Mouse (Mus musculus) neural tube, embryonic 14.5 days (tissue): ENCODE measurements around the gene Cysrt1. TPM values are rescaled to one million over a fixed set of nuclear protein-coding genes. Genes with fewer than 3 reads are reported as not detected.

Experiments used
- ATAC-seq: fragments of 200-750 bp; cut with Nextera tagmentation; 2 replicates; pipeline ENCODE4 v1.8.0; 2017; ENCODE audit warnings: low read depth, mild to moderate bottlenecking, moderate TSS enrichment, moderate library complexity
- H3K27ac ChIP-seq: fragments of 300-500 bp; sonication (generic); 2 replicates; pipeline ENCODE4 v1.5.1; 2014; ENCODE audit warnings: low read depth, mild to moderate bottlenecking, control low read depth, low read length, moderate library complexity, mixed read lengths
- H3K27me3 ChIP-seq: fragments of 300-500 bp; sonication (generic); 2 replicates; pipeline ENCODE4 v1.6.1; 2014; ENCODE audit warnings: low read length; ENCODE audit not compliant: control insufficient read depth, insufficient read depth
- H3K36me3 ChIP-seq: fragments of 300-500 bp; sonication (generic); 2 replicates; pipeline ENCODE4 v1.6.1; 2014; ENCODE audit warnings: low read length, mixed read lengths; ENCODE audit not compliant: control insufficient read depth, insufficient read depth
- H3K4me1 ChIP-seq: fragments of 300-500 bp; sonication (generic); 2 replicates; pipeline ENCODE4 v1.6.1; 2014; ENCODE audit warnings: low read length; ENCODE audit not compliant: control insufficient read depth, insufficient read depth
- H3K4me2 ChIP-seq: fragments of 300-500 bp; sonication (generic); 2 replicates; pipeline ENCODE4 v1.6.1; 2014; ENCODE audit warnings: mild to moderate bottlenecking, low read depth, low read length, control low read depth
- H3K4me3 ChIP-seq: fragments of 300-500 bp; sonication (generic); 2 replicates; pipeline ENCODE4 v1.5.1; 2014; ENCODE audit warnings: low read depth, low read length, control low read depth, mixed read lengths
- H3K9ac ChIP-seq: fragments of 300-500 bp; sonication (generic); replicated peaks from 2 replicates; pipeline ENCODE4 v1.6.1; 2014; ENCODE audit warnings: low read depth, mild to moderate bottlenecking, control low read depth, low read length, mixed read lengths
- H3K9me3 ChIP-seq: fragments of 300-500 bp; sonication (generic); 2 replicates; pipeline ENCODE4 v1.6.1; 2016; ENCODE audit warnings: low read length; ENCODE audit not compliant: control insufficient read depth
- WGBS: fragments of 180-500 bp; shearing (Covaris S2); extraction: QIAGEN DNeasy Blood & Tissue Kit; methylation state at CpG from one replicate; pipeline ENCODE4 v1.1.7; 2014; 5-methylcytosine and 5-hydroxymethylcytosine counted together
- polyA plus RNA-seq: library from polyadenylated mRNA; unstranded; fragments of >200 nt; fragmentation: Nextera tagmentation; extraction: Ambion mirVana; gene quantifications from 2 replicates; pipeline ENCODE4 v1.2.1, GENCODE M21; 2014

Gene Cysrt1
- polyA plus RNA-seq, 1 experiment from 2014 or later, result 0.33 TPM

DNA sequence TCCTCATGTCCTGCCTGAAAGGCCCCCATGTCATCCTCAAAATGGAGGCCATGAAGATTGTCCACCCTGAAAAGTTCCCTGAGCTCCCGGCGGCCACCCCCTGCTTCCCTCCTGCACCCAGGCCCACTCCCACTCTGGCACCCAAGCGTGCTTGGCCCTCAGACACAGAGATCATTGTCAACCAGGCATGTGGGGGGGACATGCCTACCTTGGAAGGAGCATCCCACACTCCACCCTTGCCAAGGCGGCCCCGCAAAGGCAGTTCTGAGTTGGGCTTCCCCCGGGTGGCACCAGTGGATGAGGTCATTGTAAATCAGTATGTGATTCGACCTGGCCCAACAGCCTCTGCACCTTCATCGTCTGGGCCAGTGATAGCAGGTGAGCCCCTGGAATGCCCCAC is 1.1 kb upstream of the Cysrt1 start:
- Histone ChIP-seq H3K4me1 (peaks cover 5% of the 10 kb centered on the region; the same call in 1 of the 2 replicates), H3K9ac (peak overlapping the region; percentile 78), H3K4me2 (peak overlapping the region; percentile 81), H3K36me3 (peaks cover 7% of the 10 kb centered on the region; the same call in 1 of the 2 replicates), H3K9me3 (no peaks in the 10 kb centered on the region), H3K4me3 (peak overlapping the region; percentile 69), H3K27me3 (no peaks in the 10 kb centered on the region), H3K27ac (no peak overlapping the region)
- ATAC-seq, result no peak
- WGBS, result 84% methylated on average over 8 of the region's 8 CpGs

DNA sequence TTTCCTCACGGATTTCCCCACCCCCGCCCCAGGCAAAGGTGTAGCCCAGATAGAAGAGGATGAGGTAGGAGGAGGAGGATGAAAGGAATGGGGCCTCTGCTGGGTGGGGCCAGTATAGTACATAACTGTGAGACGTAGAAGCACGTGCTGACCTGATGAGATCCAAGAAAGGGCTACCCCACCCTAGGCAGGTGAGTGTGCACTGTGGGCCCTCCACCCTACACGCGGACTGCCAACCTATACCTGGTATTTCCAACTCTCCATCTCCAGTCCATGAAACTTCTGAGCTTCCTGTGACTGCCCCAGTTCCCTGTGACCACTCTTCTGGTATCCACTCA is 845 bp downstream of the Cysrt1 start:
- Histone ChIP-seq H3K27me3 (no peaks in the 10 kb centered on the region), H3K9ac (peak overlapping the region; percentile 78), H3K4me1 (peaks cover 5% of the 10 kb centered on the region; the same call in 1 of the 2 replicates), H3K9me3 (no peaks in the 10 kb centered on the region), H3K4me3 (peak overlapping the region; percentile 69), H3K27ac (peak overlapping the region; percentile 40; the same call in 1 of the 2 replicates), H3K36me3 (peaks cover 3% of the 10 kb centered on the region; the same call in 1 of the 2 replicates), H3K4me2 (peak overlapping the region; percentile 81)
- WGBS, result 17% methylated on average over 6 of the region's 6 CpGs
- peak; percentile 7 for ATAC-seq

GRCm38 (mm10) chr2:25240723-25241437 is 1.4 kb downstream of the Cysrt1 start:
- H3K4me1 ChIP-seq, result peaks cover 5% of the 10 kb centered on the region; the same call in 1 of the 2 replicates
- no peaks in the 10 kb centered on the region for H3K27me3 ChIP-seq
- H3K4me2 ChIP-seq, result peak overlapping the region; percentile 81
- peak; percentile 81 for ATAC-seq
- H3K36me3 ChIP-seq, result peaks cover 3% of the 10 kb centered on the region; the same call in 1 of the 2 replicates
- H3K9ac ChIP-seq, result peak overlapping the region; percentile 78
- 2% methylated on average over 29 of the region's 29 CpGs for WGBS
- H3K27ac ChIP-seq, result peak overlapping the region; percentile 40; the same call in 1 of the 2 replicates
- H3K4me3 ChIP-seq, result peak overlapping the region; percentile 69
- no peaks in the 10 kb centered on the region for H3K9me3 ChIP-seq

DNA sequence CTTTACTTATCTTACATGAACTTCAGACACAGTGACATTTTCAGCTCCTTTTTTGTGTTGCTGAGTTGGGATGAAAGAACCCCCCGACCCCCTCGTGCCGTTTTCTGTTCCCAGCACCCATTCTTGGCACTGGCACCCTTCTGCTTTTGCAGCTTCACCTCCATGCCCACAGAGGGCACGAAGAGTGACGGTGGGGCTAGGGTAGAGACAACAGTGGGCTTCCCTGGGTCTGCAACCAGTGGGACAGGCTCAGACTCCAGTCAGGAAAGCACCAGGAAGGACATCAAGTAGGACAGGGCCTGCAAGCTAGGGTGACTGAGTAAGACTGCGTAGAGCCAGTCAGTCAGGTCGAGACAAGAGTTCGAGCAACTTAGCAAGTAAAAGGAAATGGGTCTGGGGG is 1.9 kb downstream of the Cysrt1 start:
- no peaks in the 10 kb centered on the region for H3K27me3 ChIP-seq
- no peaks in the 10 kb centered on the region for H3K9me3 ChIP-seq
- peaks cover 2% of the 10 kb centered on the region; the same call in 1 of the 2 replicates for H3K36me3 ChIP-seq
- 51% methylated on average over 8 of the region's 8 CpGs for WGBS
- peak overlapping the region; percentile 81; the same call in 1 of the 2 replicates for H3K4me2 ChIP-seq
- H3K4me3 ChIP-seq, result peak overlapping the region; percentile 69
- peaks cover 5% of the 10 kb centered on the region; the same call in 1 of the 2 replicates for H3K4me1 ChIP-seq
- H3K27ac ChIP-seq, result peak overlapping the region; percentile 24; the same call in 1 of the 2 replicates
- no peak overlapping the region for H3K9ac ChIP-seq
- peak; percentile 23; the same call in 1 of the 2 replicates for ATAC-seq

DNA sequence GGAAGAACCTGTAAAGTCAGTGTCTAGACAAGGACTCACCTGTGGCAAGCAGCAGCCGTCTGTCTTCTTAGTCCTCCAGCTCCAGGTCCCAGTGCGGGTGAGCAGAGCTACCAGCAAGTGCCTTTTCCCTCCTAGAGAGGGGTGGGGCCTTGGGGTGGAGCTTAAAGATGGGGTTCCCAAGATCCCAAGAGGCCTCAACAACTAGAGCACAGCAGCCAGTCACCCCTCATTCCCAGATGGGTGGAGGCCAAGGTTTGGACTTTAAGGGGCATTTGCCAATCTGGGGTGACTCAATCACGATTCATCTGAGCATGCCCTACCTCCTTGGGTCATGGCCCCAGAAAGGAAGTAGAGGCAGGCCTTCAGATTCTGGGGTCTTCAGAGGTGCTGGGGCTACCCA is 2.5 kb downstream of the Cysrt1 start:
- Histone ChIP-seq H3K9ac (no peak overlapping the region), H3K36me3 (no peaks in the 10 kb centered on the region), H3K27me3 (no peaks in the 10 kb centered on the region), H3K27ac (no peak overlapping the region), H3K4me3 (no peak overlapping the region), H3K4me2 (no peak overlapping the region), H3K9me3 (no peaks in the 10 kb centered on the region), H3K4me1 (peaks cover 5% of the 10 kb centered on the region; the same call in 1 of the 2 replicates)
- WGBS, result 91% methylated on average over 3 of the region's 3 CpGs
- no peak for ATAC-seq

DNA sequence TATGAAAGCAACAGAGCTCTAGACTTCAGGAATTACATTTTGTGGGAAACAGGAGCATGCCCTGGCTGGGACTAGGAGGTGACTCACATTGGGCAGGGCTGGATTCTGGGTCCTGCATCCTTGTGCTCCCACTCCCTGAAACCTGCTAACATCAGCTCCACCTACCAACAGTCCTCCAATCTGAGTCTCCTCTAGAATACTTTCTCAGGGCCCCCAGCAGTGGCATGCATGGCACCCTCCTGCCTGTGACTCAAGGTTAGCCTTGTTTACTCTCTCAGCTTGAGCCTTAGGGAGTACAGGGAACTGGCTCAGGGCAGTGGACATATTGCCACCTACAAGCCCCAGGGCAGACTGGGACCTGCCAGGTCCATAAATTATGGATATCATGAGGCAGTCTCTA is 4.1 kb downstream of the Cysrt1 start:
- no peaks in the 10 kb centered on the region for H3K27me3 ChIP-seq
- H3K9ac ChIP-seq, result no peak overlapping the region
- no peaks in the 10 kb centered on the region for H3K9me3 ChIP-seq
- H3K36me3 ChIP-seq, result no peaks in the 10 kb centered on the region
- H3K4me3 ChIP-seq, result no peak overlapping the region
- ATAC-seq, result no peak
- H3K4me1 ChIP-seq, result peaks cover 5% of the 10 kb centered on the region; the same call in 1 of the 2 replicates
- no peak overlapping the region for H3K27ac ChIP-seq
- H3K4me2 ChIP-seq, result no peak overlapping the region

GRCm38 (mm10) chr2:25237522-25237921 is 4.7 kb downstream of the Cysrt1 start:
- 76% methylated on average over 4 of the region's 4 CpGs for WGBS
- Histone ChIP-seq H3K4me3 (no peak overlapping the region), H3K4me2 (no peak overlapping the region), H3K4me1 (peaks cover 5% of the 10 kb centered on the region; the same call in 1 of the 2 replicates), H3K9me3 (no peaks in the 10 kb centered on the region), H3K27me3 (no peaks in the 10 kb centered on the region), H3K27ac (no peak overlapping the region), H3K9ac (no peak overlapping the region), H3K36me3 (no peaks in the 10 kb centered on the region)
- ATAC-seq, result no peak

DNA sequence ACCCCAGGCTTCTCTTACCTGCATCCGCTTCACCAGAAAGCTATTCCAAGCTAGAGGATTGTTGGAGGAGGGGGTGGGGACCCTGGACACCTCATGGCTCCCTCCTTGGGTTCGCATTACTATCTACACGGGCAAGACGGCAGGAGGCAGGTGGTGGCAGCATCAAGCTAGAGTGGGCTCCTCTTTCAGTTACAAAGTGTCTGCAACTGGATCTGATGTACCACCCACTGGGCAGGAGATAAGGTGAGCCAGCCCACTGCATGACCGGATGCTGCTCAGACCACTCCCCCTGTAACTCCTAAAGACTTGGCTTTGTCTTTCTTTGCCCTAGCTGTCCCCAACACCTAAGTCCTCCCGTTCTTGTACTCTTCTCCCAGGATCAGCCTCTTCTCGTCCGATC is 5.6 kb downstream of the Cysrt1 start, which contains the start of gene Rnf224:
Gene Rnf224, minus strand, starts transcription at position 174 of the 400 bp plus-strand sequence.
- no peak for ATAC-seq
- H3K36me3 ChIP-seq, result no peaks in the 10 kb centered on the region
- H3K4me3 ChIP-seq, result no peak within 1 kb of the TSS
- no peaks in the 10 kb centered on the region for H3K9me3 ChIP-seq
- 40% methylated on average over 8 of the region's 8 CpGs for WGBS
- no peaks in the 10 kb centered on the region for H3K27me3 ChIP-seq
- no peak within 1 kb of the TSS for H3K4me2 ChIP-seq
- H3K4me1 ChIP-seq, result peaks cover 4% of the 10 kb centered on the region; the same call in 1 of the 2 replicates
- H3K27ac ChIP-seq, result no peak within 1 kb of the TSS
- no peak within 1 kb of the TSS for H3K9ac ChIP-seq

- Histone ChIP-seq H3K27ac (no peak overlapping the region), H3K27me3 (no peaks in the 10 kb centered on the region), H3K4me3 (no peak overlapping the region), H3K36me3 (no peaks in the 10 kb centered on the region), H3K4me2 (no peak overlapping the region), H3K9me3 (no peaks in the 10 kb centered on the region), H3K4me1 (no peaks in the 10 kb centered on the region), H3K9ac (no peak overlapping the region)
- 69% methylated on average over 5 of the region's 5 CpGs for WGBS
- no peak for ATAC-seq
These were observed 7.6 kb downstream of the Cysrt1 start for GRCm38 (mm10) chr2:25234551-25235220.
